Mouse (Mus musculus): ENCODE measurements around the gene Taok2.

- TF ChIP-seq CHD2 (IDR thresholded peaks at IDR 0.05; ENCODE audit: low read depth, low read length) = no peak
- no peak for TF ChIP-seq MAFK (IDR thresholded peaks at IDR 0.05; ENCODE audit: insufficient read depth, low read depth, low read length)
- TF ChIP-seq ZC3H11A (IDR thresholded peaks at IDR 0.05; ENCODE audit: borderline replicate concordance, low read depth, low read length) = no peak
Observed at GRCm38 (mm10) chr7:126856741-126857420, 27.6 kb downstream of the Taok2 start.

Data from ES-E14 (cell line).